Mouse (Mus musculus): ENCODE measurements around the gene Epb41l3.

Epb41l3 gene

DNA sequence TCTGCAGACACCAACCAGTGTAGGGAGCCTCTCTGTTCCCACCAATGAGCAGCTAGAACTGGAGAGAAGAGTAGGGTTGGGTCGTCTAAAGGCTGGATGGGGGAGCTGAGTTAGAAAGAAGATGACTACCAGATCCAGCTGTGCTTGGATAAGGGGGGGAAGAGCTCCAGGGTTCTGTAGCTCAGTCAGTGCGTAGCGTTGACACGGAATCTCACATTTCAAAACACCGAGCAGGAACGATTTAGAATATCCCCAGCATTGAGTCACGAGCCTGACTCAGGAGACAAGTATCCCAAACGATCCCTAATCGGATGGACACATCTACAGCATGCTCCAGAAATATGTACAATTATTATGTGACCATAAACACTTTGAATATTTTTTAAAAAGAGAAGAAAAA, 180.4 kb downstream of the Epb41l3 start:
- DNase-seq: no peak

DNA sequence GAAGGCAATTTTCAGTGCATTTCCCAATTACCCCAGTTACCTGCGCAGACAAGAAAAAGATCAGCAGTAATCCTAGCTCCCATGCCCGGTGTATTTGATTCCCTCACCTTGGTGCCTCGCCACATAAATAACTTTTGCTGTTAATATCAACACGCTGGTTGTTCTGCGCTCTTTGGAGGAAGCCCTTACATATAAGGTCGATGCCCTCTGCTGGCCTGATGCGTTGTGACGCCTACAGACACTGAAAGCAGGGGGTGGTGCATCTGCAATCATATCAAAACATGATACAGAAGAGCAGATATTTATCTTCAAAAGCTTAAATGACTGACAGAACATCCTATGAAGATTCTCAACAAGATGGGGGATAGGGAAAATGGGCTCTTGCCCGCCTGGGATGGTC, 181.0 kb downstream of the Epb41l3 start:
- DNase-seq: peak in 1 of 2 experiments; percentile 24

DNA sequence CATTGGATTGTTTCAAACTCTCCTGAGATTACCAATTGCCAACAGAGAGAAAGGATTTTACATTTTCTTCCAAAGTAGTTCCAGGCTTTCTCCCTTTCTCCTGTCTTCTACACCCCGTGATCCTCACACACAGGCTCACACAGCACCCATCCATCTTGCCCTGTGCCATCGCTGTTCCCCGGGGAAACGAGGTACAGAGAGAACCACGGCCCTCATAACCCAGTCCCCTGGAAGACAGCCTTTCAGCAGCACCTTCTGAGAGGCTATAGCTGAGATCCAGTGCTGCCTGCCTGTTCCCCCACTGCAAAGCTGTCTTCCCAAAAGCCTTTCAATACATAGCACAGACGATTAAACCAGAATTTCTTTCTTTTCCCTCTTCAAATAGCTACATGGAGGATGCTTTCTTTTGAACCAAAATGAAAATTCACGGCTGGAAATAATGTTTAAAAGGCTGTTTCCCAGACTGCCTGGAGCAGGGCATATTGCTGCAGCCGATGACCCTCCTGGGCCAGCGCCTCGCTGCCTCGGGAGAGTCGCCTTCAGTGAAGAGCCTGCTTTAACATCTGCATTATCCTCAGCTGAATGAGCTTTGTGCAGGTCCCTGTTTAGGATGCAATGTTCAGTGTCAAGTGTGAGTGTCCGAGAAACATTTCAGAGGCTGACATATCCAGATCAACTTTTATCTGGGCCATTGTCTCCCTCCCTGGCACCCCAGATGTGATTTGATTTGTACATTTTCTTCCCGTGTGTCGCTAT, 188.5 kb downstream of the Epb41l3 start:
- no peak for DNase-seq

DNA sequence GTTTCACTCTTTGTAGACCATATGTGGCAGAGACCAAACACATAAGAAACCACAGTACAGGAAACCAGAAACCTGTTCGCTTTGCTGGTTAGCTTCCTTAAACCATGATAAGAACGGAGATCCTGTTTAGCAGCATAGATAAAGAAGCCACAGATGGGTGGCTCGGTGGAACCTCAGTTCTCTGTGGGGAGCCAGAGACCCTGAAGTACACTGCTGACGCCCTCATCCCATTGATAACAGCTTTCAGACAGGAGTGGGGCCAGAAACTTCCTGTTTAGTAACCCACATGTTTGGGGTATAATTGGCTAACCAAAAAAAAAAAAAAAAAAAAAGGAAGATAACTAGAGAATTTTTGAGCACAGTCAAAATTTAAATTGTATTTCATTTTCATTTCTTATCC, 189.7 kb downstream of the Epb41l3 start:
- no peak for DNase-seq

DNA sequence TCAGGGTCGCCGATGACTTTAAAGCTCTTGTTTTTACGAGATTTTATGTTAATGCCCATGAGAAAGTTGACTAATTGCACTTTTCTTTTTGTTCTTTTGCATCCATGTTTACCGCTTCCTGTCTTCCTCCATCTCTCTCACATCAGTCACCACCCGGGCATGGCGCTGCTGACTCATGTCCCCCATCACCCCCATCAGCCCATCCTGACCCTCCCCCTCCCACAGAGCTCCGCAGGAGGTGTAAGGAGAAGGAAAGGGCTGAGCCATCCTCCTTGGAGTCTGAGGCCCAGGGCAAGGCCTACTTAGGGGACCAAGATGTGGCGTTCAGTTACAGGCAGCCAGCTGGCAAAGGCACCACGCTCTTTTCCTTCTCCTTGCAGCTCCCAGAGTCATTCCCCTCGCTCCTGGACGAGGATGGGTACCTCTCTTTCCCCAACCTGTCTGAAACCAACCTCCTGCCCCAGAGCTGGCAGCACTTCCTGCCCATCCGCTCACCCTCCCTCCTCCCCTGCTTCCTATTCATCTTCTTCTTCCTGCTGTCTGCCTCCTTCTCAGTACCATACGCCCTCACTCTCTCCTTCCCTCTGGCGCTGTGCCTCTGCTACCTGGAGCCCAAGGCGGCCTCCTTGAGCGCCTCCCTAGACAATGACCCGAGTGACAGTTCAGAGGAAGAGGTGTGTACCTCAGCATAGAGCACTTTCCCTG, 190.4 kb downstream of the Epb41l3 start:
- peak; percentile 31 to 39 for DNase-seq

DNA sequence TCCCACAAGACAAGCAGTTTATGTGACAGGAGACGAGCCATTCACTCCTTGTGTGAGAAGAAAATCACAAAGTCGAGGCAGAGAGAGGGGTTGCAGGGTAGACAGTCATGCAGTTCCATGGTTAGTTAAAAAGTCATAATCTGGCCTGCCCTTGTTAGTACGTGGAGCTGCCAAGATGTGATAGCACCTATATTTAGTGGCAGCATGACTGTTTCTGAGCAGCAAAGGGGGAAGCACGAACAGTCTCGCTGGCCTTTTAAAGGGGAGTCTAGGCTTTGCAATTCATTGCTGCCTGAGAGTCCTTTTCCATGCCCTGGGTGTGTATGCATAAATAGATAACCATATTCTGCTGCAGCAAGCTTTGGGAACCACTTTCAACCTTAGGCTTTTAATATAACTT, 191.5 kb downstream of the Epb41l3 start:
- no peak for DNase-seq

DNA sequence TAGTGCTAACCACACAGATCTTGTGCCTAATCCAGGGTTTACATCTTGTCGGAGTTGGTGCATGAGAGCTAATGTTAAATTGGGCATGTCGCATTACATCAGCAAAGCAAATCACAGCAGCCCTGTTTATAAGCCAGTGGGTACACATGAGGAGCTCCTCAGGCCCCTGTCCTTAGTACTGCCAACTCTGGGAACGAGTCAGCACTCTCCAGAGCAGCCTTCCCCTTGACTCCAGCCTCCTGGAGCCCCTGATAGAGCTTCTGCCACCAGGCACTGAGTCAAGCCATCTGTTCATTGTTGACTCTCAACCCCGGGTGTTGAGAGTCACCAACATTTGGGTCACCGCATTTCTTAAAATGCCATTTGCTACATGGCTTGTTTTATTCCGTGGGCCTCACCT, 192.0 kb downstream of the Epb41l3 start:
- DNase-seq: peak; percentile 74

DNA sequence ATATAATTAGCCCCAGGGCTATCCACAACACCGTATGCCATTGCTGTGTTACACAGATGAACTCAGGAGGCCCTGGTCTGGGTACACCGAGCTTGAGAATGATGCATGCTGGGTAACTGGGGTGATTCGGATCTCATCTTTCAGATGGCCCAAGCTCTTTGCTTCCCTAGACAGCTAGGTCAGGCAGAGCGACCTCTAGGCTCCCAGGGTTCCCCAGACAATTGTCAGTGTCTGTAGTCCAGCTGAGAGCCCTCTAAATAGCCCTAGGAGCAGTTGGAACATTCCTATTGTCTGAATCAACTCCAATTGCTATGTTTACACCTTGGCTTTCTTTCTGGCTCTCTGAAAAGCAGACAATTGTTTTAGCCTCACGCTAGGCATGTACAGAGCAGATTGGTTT, 201.9 kb downstream of the Epb41l3 start:
- no peak for DNase-seq

DNA sequence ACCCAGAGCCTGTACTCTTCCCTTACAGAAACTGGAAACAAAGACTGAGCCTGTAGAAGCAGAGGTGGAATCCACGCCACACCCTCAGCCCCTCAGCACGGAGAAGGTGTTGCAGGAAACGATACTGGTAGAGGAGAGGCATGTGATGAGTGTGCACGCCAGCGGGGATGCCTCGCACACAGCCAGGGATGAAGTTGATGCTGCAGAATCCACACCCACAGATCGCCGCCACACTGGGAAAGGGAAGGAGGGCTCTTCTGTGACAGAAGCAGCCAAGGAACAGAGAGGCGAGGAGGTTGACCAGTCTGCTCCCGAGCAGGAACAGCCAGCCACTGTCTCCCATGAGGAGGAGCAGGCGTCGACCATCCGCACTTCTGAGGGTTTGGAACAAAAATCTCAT, 209.0 kb downstream of the Epb41l3 start:
- no peak for DNase-seq

DNA sequence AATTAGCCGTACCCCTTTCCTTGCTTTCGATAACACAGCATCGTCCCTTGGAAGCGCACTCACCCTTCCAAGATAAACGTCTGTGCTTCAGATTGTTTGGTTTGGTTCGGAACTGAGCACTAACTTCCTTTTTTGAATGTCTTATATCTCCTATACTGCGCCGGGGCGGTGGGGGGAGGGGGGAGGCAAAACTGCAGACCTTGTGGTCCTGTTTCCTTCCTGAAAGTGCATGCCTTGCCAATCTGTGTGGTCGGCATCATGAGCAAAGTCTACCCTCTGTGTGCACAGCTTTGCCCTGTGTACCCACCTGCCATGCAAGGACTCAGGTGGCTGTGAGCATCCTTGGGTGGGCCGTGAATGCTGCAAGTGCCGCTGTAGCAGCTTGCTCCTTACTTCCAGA, 212.6 kb downstream of the Epb41l3 start:
- no peak for DNase-seq

DNA sequence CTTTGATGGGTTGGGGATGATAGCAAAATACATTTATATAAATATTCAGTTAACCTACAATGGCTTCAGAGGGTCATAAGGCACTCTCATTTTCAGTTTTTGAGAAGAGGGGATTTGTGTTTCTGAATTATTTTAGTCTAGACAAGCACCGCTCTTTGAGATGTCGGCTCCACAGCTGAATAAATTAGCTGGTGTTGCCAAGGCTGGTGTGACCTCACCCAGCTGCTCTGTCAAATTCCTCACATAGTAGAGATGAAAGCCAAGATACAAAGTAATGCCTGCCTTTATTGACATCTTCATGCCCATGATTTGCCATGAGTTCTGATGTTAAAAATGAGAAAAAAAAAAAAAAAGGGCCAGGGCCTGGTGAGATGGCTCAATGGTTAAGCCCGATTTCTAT, 214.8 kb downstream of the Epb41l3 start:
- DNase-seq: no peak

DNA sequence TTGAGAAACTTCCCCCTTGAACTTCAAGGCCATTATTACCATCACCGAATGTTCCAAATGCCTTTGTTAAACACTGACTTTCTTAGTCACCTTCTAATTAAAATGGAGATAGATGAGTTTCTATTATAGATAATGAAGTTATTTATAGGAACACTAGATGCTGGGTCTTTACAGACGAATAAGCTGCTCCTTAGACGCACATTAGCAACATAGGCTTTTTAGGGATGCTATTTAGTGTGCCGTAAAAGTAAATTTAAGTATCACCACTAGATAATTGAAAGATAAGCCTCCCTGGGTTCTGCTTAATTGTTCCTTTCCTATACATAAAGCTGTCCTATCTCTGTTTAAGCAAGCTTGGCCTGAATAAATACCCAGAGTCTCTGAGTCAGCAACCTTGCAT, 226.1 kb downstream of the Epb41l3 start:
- DNase-seq: no peak

DNA sequence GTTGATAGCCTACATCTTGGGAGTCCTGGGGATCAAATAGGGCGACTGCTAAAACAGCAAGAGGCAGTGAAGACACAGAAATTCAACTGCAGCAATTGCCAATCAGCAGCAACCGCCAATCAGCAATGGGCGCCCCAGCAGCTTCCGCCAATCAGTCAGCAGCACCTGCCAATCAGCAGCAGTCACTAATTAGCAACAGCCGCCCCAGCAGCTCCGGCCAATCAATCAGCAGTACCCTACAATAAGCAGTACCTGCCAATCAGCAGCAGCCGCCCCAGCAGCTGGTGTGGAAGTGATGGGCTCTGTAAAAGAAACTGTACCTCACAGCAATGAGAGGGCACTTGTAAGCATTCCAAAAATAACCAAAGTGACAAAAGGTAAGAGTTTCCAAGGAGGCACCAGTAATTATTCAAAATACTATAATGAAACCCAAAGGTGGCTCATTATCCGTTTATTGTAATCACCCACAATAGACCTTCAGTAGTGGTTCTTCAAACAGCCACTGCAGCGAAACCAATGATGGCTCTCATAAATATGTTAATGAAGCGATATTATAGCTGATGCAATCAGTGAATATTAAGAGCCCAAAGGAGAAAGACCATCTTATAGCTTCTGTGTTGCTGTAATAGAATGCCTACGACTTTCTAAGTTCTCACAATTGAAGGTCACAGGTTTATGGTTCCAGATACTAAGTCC, 228.2 kb downstream of the Epb41l3 start:
- DNase-seq: no peak

DNA sequence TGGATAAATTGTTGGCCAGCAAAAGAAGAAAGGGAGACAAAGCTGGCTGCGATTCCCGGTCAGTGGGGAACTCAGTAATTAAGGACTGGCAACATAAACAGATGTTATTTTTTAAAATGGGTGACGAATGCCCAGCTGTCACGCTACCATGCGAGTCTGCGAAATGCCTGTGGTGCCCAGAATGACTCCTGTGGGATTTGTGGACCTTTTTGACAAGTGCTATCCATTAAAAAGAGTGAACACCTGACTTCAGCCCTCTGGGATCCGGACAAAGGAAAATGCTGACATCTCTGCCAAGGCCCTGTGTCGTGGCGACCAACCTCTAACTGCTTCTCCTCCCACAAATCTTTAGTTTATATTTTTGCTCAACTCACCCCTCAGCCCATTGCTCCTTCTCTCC, 232.2 kb downstream of the Epb41l3 start:
- DNase-seq: no peak

DNA sequence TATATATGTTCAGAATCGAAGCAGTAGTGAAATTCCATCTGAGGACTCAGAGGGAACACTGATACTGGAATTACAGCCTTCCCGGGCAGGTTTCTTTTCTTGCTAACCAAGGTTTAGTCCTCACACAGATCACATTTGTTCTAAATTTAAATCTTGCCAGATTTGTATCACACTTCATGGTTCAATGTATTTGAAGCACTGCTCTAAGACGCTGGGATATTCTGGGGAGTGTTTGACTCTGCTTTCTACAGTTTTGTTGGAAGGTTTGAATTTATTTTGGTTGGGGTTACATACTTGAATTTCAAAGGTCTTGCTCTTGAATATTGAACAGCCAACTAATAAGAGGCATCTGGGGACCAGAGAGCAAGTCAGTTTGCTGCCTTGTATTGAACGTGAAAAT, 234.4 kb downstream of the Epb41l3 start:
- no peak for DNase-seq

DNA sequence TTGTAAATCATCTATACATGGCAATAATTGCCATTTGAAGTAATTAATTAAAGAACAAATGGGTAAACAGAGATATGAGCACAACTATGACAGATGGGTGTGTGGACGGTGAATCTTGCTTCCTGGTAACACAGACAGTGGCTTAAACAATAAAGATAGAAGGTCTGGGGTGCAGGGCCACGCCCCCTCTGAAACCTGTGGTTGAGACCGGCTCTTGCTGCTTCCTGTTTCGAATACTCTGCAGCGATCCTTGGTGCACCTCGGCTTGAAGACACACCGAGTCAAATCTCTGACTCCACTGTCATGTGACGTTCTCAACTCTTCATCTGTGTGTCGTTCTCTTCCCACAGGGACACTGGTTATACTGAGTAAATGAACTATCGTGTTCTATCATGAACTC, 245.0 kb downstream of the Epb41l3 start:
- DNase-seq: no peak

DNA sequence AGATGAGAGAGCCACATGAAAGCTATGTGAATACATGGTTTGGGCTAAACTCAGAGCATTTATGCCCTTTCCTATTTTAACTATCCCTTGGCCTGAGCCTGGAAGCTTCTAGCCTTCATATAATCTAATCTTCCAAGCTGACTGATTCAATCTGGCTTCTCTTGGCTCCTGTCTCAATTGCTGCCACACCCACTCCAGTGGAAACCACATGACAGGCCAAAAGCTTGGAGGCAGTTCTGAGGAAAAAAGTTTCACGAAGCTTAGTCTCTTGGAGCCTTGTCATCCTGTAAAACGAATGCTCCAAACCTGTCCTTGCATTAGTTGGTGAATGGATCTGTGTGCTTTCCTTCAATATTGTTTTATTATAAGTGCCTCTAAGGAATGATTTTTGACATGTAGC, 247.2 kb downstream of the Epb41l3 start:
- no peak for DNase-seq

Measured in cerebellum, postnatal 36 days (tissue).